Mouse (Mus musculus): ENCODE results near the gene Kdm6a. TPM values are rescaled to one million over a fixed set of nuclear protein-coding genes. Genes with fewer than 3 reads are reported as not detected.

Gene Kdm6a
- polyA plus RNA-seq, 2 experiments = 23.0 to 31.6 TPM

DNA sequence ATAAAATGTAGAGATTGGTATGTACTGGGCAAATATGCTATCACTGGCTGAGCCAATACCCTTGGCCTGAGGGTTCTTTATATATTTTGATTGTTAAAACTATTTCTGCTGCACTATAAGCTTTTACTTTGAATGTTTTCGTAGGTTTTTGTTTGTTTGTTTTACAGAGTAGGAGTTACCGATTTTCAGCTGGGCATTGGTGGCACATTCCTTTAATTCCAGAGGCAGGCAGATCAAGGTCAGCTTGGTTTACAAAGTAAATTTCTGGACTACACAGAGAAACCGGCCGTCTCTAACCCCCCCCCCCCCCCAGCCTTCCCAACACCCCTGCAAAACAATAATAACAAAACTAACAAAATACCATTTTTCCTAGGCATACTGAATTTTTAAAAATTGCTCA is 12.5 kb downstream of the Kdm6a start:
- no peak overlapping the region for H3K9ac ChIP-seq (ENCODE audit: low read depth, low read length, severe bottlenecking)
- no peak overlapping the region for H3K27ac ChIP-seq (replicated peaks; ENCODE audit: low read depth, low read length)
- H3K9me3 ChIP-seq (ENCODE audit: control insufficient read depth, low read length) = no peaks in the 10 kb centered on the region
- H3K4me1 ChIP-seq (ENCODE audit: control insufficient read depth, insufficient read depth, low read length) = no peaks in the 10 kb centered on the region
- H3K36me3 ChIP-seq (ENCODE audit: control insufficient read depth, insufficient read depth, low read length) = no peaks in the 10 kb centered on the region
- H3K27me3 ChIP-seq (ENCODE audit: control insufficient read depth, insufficient read depth, low read length) = no peaks in the 10 kb centered on the region
- H3K4me2 ChIP-seq (replicated peaks; ENCODE audit: low read depth, low read length, severe bottlenecking) = no peak overlapping the region
- no peak for TF ChIP-seq POLR2A (IDR thresholded peaks at IDR 0.05; ENCODE audit: borderline replicate concordance, extremely low read depth, insufficient read depth, insufficient read length)
- DNase-seq (ENCODE audit: low spot score) (no peak), ATAC-seq (ENCODE audit: low FRiP score, low read depth) (no peak)
- 52% methylated on average over 4 of the region's 4 CpGs for WGBS
- H3K4me3 ChIP-seq (replicated peaks; ENCODE audit: low read length) = no peak overlapping the region

- no peaks in the 10 kb centered on the region for H3K4me1 ChIP-seq (ENCODE audit: control insufficient read depth, insufficient read depth, low read length)
- no peaks in the 10 kb centered on the region for H3K36me3 ChIP-seq (ENCODE audit: control insufficient read depth, insufficient read depth, low read length)
- 83% methylated on average over 4 of the region's 4 CpGs for WGBS
- no peak overlapping the region for H3K4me2 ChIP-seq (replicated peaks; ENCODE audit: low read depth, low read length, severe bottlenecking)
- no peak overlapping the region for H3K27ac ChIP-seq (replicated peaks; ENCODE audit: low read depth, low read length)
- TF ChIP-seq POLR2A (IDR thresholded peaks at IDR 0.05; ENCODE audit: borderline replicate concordance, extremely low read depth, insufficient read depth, insufficient read length) = no peak
- no peak overlapping the region for H3K4me3 ChIP-seq (replicated peaks; ENCODE audit: low read length)
- no peak overlapping the region for H3K9ac ChIP-seq (ENCODE audit: low read depth, low read length, severe bottlenecking)
- no peaks in the 10 kb centered on the region for H3K27me3 ChIP-seq (ENCODE audit: control insufficient read depth, insufficient read depth, low read length)
- no peak for ATAC-seq (ENCODE audit: low FRiP score, low read depth)
- H3K9me3 ChIP-seq (ENCODE audit: control insufficient read depth, low read length) = no peaks in the 10 kb centered on the region
- DNase-seq (ENCODE audit: low spot score) = no peak
Measured at GRCm38 (mm10) chrX:18177803-18178202, 15.4 kb downstream of the Kdm6a start.

GRCm38 (mm10) chrX:18179492-18179891 is 17.1 kb downstream of the Kdm6a start:
- H3K27ac ChIP-seq (replicated peaks; ENCODE audit: low read depth, low read length) = no peak overlapping the region
- DNase-seq (ENCODE audit: low spot score) = no peak
- no peak overlapping the region for H3K9ac ChIP-seq (ENCODE audit: low read depth, low read length, severe bottlenecking)
- H3K4me1 ChIP-seq (ENCODE audit: control insufficient read depth, insufficient read depth, low read length) = no peaks in the 10 kb centered on the region
- WGBS = 88% methylated on average over 1 of the region's 1 CpGs
- no peaks in the 10 kb centered on the region for H3K36me3 ChIP-seq (ENCODE audit: control insufficient read depth, insufficient read depth, low read length)
- no peak overlapping the region for H3K4me3 ChIP-seq (replicated peaks; ENCODE audit: low read length)
- no peak for TF ChIP-seq POLR2A (IDR thresholded peaks at IDR 0.05; ENCODE audit: borderline replicate concordance, extremely low read depth, insufficient read depth, insufficient read length)
- no peak overlapping the region for H3K4me2 ChIP-seq (replicated peaks; ENCODE audit: low read depth, low read length, severe bottlenecking)
- H3K27me3 ChIP-seq (ENCODE audit: control insufficient read depth, insufficient read depth, low read length) = no peaks in the 10 kb centered on the region
- no peaks in the 10 kb centered on the region for H3K9me3 ChIP-seq (ENCODE audit: control insufficient read depth, low read length)
- no peak for ATAC-seq (ENCODE audit: low FRiP score, low read depth)

DNA sequence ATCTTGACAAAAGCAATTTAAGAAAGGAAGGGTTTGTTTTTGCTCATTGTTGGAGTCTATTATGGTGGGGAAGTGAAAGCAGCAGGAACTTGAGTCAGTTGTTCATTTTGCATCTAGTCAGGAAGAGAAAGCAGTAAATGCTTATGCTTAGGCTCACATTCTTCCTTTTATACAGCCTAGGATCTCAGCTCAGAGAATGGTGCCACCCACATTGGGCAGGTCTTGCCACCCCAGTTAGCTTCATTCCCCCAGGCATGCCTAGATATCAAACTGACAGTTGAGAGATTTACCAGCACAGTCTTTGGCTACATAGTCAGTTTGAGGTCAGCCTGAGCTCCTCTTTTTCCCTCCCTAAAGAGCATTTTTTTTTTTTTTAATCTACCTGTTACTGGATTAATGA is 24.8 kb downstream of the Kdm6a start:
- Histone ChIP-seq H3K4me1 (ENCODE audit: control insufficient read depth, insufficient read depth, low read length) (no peaks in the 10 kb centered on the region), H3K4me2 (replicated peaks; ENCODE audit: low read depth, low read length, severe bottlenecking) (no peak overlapping the region), H3K9ac (ENCODE audit: low read depth, low read length, severe bottlenecking) (no peak overlapping the region), H3K27me3 (ENCODE audit: control insufficient read depth, insufficient read depth, low read length) (no peaks in the 10 kb centered on the region), H3K36me3 (ENCODE audit: control insufficient read depth, insufficient read depth, low read length) (no peaks in the 10 kb centered on the region), H3K4me3 (replicated peaks; ENCODE audit: low read length) (no peak overlapping the region), H3K27ac (replicated peaks; ENCODE audit: low read depth, low read length) (no peak overlapping the region), H3K9me3 (ENCODE audit: control insufficient read depth, low read length) (no peaks in the 10 kb centered on the region)
- TF ChIP-seq POLR2A (IDR thresholded peaks at IDR 0.05; ENCODE audit: borderline replicate concordance, extremely low read depth, insufficient read depth, insufficient read length) = no peak
- DNase-seq (ENCODE audit: low spot score) = no peak
- no peak for ATAC-seq (ENCODE audit: low FRiP score, low read depth)

- ATAC-seq (ENCODE audit: low FRiP score, low read depth) (no peak), DNase-seq (ENCODE audit: low spot score) (no peak)
- no peaks in the 10 kb centered on the region for H3K9me3 ChIP-seq (ENCODE audit: control insufficient read depth, low read length)
- no peaks in the 10 kb centered on the region for H3K36me3 ChIP-seq (ENCODE audit: control insufficient read depth, insufficient read depth, low read length)
- no peaks in the 10 kb centered on the region for H3K27me3 ChIP-seq (ENCODE audit: control insufficient read depth, insufficient read depth, low read length)
- no peak for TF ChIP-seq POLR2A (IDR thresholded peaks at IDR 0.05; ENCODE audit: borderline replicate concordance, extremely low read depth, insufficient read depth, insufficient read length)
- no peak overlapping the region for H3K27ac ChIP-seq (replicated peaks; ENCODE audit: low read depth, low read length)
- H3K4me1 ChIP-seq (ENCODE audit: control insufficient read depth, insufficient read depth, low read length) = no peaks in the 10 kb centered on the region
- H3K4me2 ChIP-seq (replicated peaks; ENCODE audit: low read depth, low read length, severe bottlenecking) = no peak overlapping the region
- no peak overlapping the region for H3K4me3 ChIP-seq (replicated peaks; ENCODE audit: low read length)
- 90% methylated on average over 2 of the region's 2 CpGs for WGBS
- H3K9ac ChIP-seq (ENCODE audit: low read depth, low read length, severe bottlenecking) = no peak overlapping the region
Measured at GRCm38 (mm10) chrX:18188293-18188692, 25.9 kb downstream of the Kdm6a start.

GRCm38 (mm10) chrX:18239572-18239971 is 77.2 kb downstream of the Kdm6a start:
- H3K9ac ChIP-seq (ENCODE audit: low read depth, low read length, severe bottlenecking) = no peak overlapping the region
- no peak overlapping the region for H3K4me3 ChIP-seq (replicated peaks; ENCODE audit: low read length)
- H3K27ac ChIP-seq (replicated peaks; ENCODE audit: low read depth, low read length) = no peak overlapping the region
- no peaks in the 10 kb centered on the region for H3K27me3 ChIP-seq (ENCODE audit: control insufficient read depth, insufficient read depth, low read length)
- no peaks in the 10 kb centered on the region for H3K4me1 ChIP-seq (ENCODE audit: control insufficient read depth, insufficient read depth, low read length)
- H3K36me3 ChIP-seq (ENCODE audit: control insufficient read depth, insufficient read depth, low read length) = peaks cover 12% of the 10 kb centered on the region
- H3K4me2 ChIP-seq (replicated peaks; ENCODE audit: low read depth, low read length, severe bottlenecking) = no peak overlapping the region
- no peak for TF ChIP-seq POLR2A (IDR thresholded peaks at IDR 0.05; ENCODE audit: borderline replicate concordance, extremely low read depth, insufficient read depth, insufficient read length)
- ATAC-seq (ENCODE audit: low FRiP score, low read depth) (no peak), DNase-seq (ENCODE audit: low spot score) (no peak)
- 91% methylated on average over 1 of the region's 1 CpGs for WGBS
- H3K9me3 ChIP-seq (ENCODE audit: control insufficient read depth, low read length) = no peaks in the 10 kb centered on the region

Data from limb, embryonic 14.5 days (tissue).